Mouse (Mus musculus): Measurements from ENCODE around the gene Tardbp.

Gene Tardbp

GRCm38 (mm10) chr4:148626623-148627185 lies at the start of gene Tardbp:
TSS of gene Tardbp (minus strand) at chr4:148627019.
- DNase-seq (ENCODE audit: low read depth, low spot score), result peak; percentile 91

DNA sequence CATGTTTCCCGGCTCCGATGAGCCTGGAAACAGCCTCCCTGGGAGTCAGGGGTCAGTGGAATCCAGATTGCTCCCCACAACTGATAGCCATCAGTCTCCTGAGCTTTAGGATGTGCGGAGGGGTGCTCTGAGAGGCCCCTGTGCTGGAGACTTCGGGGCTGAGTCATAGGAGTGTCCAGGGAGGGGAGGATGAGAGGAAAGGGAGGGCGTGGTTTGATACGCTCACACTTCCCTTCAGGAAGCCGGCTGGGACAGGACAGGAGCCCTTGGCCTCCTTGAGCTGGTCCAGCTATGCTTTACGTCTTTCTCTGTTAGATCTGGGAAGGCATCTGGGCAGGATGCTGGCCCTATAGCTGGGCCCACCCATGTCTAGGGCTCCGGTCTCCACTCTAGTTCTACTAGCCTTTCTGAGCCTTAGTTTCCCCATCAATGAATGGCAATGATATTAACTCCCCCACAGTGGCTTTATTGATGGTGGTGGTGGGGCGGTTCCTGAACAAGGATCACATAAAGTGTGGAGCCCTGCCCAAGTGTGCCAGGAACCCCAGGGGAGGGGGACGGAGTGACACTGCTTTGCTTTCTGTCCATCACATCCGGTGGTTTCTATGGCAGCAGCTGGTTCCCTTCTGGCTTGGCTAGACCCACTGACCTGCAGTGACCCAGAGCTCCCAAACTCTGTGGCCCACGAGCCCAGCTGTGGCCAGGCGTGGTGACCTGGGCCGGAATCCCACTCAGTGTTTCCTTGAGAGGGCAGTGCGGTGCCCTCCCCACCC lies 49.6 kb upstream of the Tardbp start:
- no peak for DNase-seq (ENCODE audit: low read depth, low spot score)

- no peak for DNase-seq (ENCODE audit: low read depth, low spot score)
Measured at GRCm38 (mm10) chr4:148675043-148675442, 48.2 kb upstream of the Tardbp start.

- DNase-seq (ENCODE audit: low read depth, low spot score), result no peak
Measured at GRCm38 (mm10) chr4:148671230-148671947, 44.6 kb upstream of the Tardbp start.

- DNase-seq (ENCODE audit: low read depth, low spot score), result no peak
Measured at GRCm38 (mm10) chr4:148667006-148667755, 40.4 kb upstream of the Tardbp start.

- no peak for DNase-seq (ENCODE audit: low read depth, low spot score)
Measured at GRCm38 (mm10) chr4:148664021-148664420, 37.2 kb upstream of the Tardbp start.

DNA sequence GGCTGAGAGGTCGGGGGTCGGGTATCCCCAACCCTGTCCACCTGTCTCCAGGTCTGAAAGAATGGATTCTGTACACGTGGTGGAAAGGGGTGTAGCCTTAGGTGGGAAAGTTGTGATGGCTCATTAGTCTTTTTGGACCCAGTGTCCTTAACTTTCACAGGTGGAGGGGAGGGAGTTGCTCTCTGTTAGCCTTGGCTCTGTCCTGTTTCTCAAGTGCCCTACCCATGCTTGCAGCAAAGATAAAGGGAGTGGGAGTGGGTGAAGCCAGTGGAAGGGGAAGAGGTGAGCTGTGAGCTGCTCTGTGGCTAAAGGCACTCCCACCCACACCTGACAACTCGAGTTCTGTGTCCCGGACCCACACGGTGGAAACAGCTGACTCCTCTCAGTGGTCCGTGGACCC lies 36.5 kb upstream of the Tardbp start:
- DNase-seq (ENCODE audit: low read depth, low spot score), result no peak

DNA sequence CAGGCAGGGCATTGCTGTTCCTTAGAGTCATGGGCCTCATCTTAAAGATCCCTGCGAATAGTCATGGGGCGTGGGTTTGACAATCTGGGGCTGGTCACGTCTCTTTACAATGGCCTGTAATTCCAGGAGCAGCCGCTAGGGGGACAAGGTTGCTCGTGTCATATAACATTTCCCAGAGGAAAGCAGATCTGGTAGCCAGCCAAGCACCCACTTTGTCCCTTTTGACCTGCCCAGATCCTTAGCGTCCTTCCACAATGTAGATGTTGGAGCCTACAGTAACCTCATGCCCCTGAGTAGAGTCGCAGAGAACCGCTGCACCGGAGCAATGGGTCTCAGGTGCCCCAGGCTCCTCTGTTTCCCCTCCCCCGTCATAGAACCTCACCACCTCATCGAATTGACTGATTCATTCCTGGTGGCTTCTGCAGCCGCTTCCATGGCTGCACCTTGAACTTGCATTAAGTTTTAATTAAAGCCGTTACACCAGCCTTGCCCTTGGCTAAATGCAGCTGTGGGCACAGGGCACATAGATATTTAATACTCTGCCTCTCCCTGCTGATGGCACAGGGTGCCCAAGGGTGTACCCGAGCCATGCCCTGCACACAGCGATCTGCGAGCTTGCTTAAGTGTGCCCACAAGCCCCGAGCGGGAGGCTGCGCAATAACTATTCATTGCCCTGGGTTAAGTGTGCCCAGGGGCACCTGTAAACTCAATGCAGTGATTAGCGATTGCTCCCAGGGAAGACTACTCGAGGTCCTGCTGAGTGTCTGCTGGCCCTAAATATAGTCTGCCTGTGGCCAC lies 35.5 kb upstream of the Tardbp start:
- DNase-seq (ENCODE audit: low read depth, low spot score), result no peak

DNA sequence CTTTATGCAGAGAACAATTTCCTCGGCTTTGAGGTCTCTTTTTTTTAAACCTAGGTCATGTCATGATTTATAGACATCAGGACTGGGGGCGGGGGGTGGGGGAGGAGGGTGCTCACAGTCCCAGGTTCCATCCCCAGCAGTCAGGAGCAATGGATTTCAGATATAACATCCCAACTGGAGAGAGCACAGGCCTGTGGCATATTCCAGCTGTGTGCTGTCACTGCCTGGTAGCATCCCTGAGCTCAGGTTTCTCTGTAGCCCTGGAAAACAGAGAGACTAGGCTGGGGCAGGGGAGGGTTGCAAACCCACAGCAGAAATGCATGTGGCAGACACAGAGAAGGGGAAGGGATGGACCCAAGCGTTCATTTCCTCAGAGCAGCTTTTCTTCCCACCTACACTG lies 33.4 kb upstream of the Tardbp start:
- DNase-seq (ENCODE audit: low read depth, low spot score), result no peak

DNA sequence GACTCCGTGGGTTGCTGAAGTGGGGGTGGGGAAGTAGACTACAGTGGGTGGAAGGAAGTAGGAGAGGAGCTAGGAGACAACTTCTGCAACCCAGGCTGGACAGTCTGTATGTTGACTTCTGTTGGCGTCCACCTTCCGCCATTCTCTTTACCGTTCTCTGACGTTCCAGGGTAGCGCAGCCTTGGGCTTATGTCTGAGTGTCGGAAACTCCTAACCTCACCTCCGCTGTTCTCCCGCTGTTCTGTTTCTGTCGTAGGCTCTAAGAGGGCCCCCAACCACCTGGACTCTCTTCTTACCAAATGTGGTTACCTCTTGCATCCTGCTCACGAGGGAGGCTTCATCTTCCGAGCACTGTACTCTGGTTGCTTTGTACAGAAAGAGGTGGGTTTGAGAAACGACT lies 31.0 kb upstream of the Tardbp start:
- DNase-seq (ENCODE audit: low read depth, low spot score), result no peak

GRCm38 (mm10) chr4:148656691-148657258 lies 30.0 kb upstream of the Tardbp start:
- no peak for DNase-seq (ENCODE audit: low read depth, low spot score)

DNA sequence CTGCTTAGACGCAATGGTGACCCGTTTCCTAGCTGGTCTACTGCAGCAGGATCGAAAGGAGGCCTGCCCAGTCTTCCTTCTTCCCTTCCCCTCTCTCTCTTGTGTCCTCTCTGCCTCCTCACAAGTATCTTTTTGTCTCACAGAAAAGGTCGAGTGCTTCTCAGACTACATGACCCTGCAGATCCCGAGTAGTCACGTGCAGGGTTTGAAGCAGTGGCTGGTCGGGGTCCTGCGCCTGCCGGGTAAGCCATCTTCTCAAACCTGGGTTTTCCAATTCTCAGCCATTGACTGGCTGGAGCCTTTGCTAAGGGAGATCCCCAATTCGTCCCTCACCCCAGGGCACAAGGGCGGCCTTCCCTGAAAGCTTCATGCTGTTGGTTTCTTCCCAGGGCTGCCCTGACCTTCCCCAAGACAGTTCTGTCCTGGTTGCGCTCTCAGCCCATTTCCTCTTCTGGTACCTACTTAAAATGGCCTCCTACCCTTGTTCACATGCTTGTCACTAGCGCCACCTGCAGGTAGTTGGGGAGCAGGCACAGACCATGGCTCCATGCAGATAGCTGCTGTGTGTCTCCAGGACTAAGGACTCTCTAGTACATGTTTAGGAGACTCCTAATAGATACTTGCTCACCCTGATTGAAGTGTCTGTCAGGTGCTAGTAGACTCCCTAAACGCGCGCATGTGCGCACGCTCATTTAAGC lies 28.0 kb upstream of the Tardbp start:
- no peak for DNase-seq (ENCODE audit: low read depth, low spot score)

- DNase-seq (ENCODE audit: low read depth, low spot score), result no peak
Measured at GRCm38 (mm10) chr4:148651045-148651444, 24.2 kb upstream of the Tardbp start.

DNA sequence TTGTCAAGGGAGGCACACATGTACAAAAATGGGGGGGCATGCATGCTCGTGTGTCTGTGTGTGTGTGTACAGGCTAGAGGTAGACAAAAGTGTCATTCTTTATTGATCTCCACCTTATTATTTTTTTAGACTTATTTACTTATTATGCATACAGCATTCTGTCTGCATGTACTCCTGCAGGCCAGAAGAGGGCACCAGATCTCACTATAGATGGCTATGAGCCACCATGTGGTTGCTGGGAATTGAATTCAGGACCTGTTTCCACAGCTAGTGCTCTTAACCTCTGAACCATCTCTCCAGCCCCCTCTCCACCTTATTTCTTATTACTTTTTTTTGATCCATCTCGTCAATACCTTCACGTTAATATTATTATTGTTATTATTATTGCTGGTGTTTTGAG lies 22.5 kb upstream of the Tardbp start:
- DNase-seq (ENCODE audit: low read depth, low spot score), result no peak

- DNase-seq (ENCODE audit: low read depth, low spot score), result no peak
Measured at GRCm38 (mm10) chr4:148646616-148647015, 19.8 kb upstream of the Tardbp start.

DNA sequence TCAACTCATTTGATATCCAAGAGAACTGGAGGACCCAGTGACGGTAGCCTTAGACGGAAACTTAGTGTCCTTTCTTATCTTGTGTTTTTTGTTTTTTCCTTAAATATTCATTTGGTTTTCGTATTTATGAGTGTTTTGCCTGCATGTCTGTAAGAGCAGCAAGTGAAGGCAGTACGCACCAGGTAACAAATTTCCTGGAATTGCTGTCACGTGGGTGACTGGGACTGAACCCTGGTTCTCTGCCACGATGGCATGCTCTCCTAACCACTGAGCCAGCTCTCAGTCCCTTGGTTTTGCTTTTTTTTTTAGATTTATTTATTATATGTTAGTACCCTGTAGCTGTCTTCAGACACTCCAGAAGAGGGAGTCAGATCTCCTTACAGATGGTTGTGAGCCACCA lies 18.1 kb upstream of the Tardbp start:
- DNase-seq (ENCODE audit: low read depth, low spot score), result no peak

GRCm38 (mm10) chr4:148644157-148644511 lies 17.3 kb upstream of the Tardbp start:
- DNase-seq (ENCODE audit: low read depth, low spot score), result no peak

- DNase-seq (ENCODE audit: low read depth, low spot score), result no peak
Measured at GRCm38 (mm10) chr4:148643291-148644156, 16.7 kb upstream of the Tardbp start, which contains the start of gene Gm572. TSS of gene Gm572 (plus strand) at chr4:148643317.

DNA sequence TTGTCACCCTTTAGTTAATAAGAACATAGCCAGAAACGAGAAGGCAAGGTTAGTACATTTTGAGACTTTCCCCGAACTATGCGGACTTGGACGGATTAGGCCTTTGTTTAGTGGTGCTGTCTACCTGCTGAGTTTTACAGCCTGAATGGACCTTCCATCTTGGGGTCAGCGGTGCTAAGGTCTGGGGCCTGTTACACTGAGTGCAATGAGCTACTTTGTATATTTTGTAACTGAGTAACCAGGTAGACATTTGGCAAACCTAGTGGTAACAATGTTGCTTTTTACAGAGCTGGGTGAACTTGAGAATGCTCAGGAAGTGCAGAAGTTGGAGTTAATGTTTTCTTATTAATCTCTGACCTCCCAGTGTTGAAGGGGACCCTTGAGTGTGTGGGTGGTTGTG lies 14.3 kb upstream of the Tardbp start:
- DNase-seq (ENCODE audit: low read depth, low spot score), result no peak
